Mouse (Mus musculus) heart, embryonic 16.5 days (tissue): ENCODE measurements around the gene Psme4. TPM values are rescaled to one million over a fixed set of nuclear protein-coding genes. Genes with fewer than 3 reads are reported as not detected.

Source experiments
- ATAC-seq: fragments of 200-750 bp; cut with Nextera tagmentation; replicated peaks from 2 replicates; pipeline ENCODE4 v1.8.0; 2017; ENCODE audit warnings: moderate number of reproducible peaks; ENCODE audit not compliant: insufficient read depth, low FRiP score; ENCODE audit errors: extremely low read depth
- H3K27ac ChIP-seq: fragments of 300-500 bp; sonication (generic); 2 replicates; pipeline ENCODE4 v1.5.1; 2014; ENCODE audit warnings: mild to moderate bottlenecking, low read length, control low read depth, moderate library complexity
- H3K27me3 ChIP-seq: fragments of 300-500 bp; sonication (generic); 2 replicates; pipeline ENCODE4 v1.6.1; 2014; ENCODE audit warnings: low read length, mixed read lengths; ENCODE audit not compliant: control insufficient read depth, insufficient read depth
- H3K36me3 ChIP-seq: fragments of 300-500 bp; sonication (generic); 2 replicates; pipeline ENCODE4 v1.6.1; 2014; ENCODE audit not compliant: control insufficient read depth, insufficient read depth
- H3K4me1 ChIP-seq: fragments of 300-500 bp; sonication (generic); 2 replicates; pipeline ENCODE4 v1.6.1; 2014; ENCODE audit warnings: low read length, mixed read lengths; ENCODE audit not compliant: control insufficient read depth, insufficient read depth
- H3K4me2 ChIP-seq: fragments of 300-500 bp; sonication (generic); 2 replicates; pipeline ENCODE4 v1.6.1; 2014; ENCODE audit warnings: low read depth, mild to moderate bottlenecking, control low read depth, low read length
- H3K4me3 ChIP-seq: fragments of 300-500 bp; sonication (generic); 2 replicates; pipeline ENCODE4 v1.5.1; 2014; ENCODE audit warnings: mild to moderate bottlenecking, control low read depth, low read length
- H3K9ac ChIP-seq: fragments of 300-500 bp; sonication (generic); 2 replicates; pipeline ENCODE4 v1.6.1; 2014; ENCODE audit warnings: low read length, control low read depth
- H3K9me3 ChIP-seq: fragments of 300-500 bp; sonication (generic); replicated peaks from 2 replicates; pipeline ENCODE4 v1.6.1; 2016; ENCODE audit warnings: low read length; ENCODE audit not compliant: control insufficient read depth
- WGBS: fragments of 180-500 bp; shearing (Covaris S2); extraction: QIAGEN DNeasy Blood & Tissue Kit; methylation state at CpG from one replicate; pipeline ENCODE4 v1.1.7; 2014; 5-methylcytosine and 5-hydroxymethylcytosine counted together
- polyA plus RNA-seq: library from polyadenylated mRNA; unstranded; fragments of >200 nt; fragmentation: Nextera tagmentation; extraction: Ambion mirVana; gene quantifications from 2 replicates; pipeline ENCODE4 v1.2.1, GENCODE M21; 2015

Psme4 gene
- 10.1 and 11.4 TPM in 2 replicates for polyA plus RNA-seq

DNA sequence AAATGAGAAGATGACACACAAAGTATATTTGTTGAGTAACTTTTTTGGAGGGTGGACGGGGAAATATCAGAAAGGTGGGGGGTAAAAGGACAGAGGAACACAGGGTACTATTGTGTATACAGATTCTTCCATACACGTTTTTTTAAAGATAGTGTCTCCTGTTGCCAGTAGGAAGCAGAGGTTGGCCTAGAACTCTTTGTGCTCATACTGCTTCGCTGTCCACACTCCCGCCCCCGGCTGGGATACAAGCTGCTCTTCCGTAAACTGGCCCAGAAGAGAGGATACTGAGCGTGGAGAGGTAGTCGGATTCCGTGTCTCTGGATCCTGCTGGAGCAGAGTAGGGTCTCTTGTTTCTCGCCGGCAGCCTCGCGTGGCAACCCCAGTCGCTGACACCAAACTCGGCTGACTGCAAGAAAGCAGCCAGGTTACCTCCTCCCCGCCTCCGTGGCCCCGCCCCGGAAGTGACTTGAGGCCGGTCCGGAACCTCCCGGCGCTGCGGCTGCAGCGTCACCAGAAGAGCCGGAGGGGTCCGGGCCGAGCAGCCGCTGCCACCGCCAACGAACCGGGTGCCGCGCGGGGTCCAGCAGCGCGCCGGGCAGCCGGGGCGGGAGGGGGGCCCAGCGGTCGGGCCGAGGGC, at the start of gene Psme4:
TSS of gene Psme4 (plus strand) at position 460 of the 637 bp plus-strand sequence.
- H3K4me3 ChIP-seq, result peak within 1 kb of the TSS; percentile 93
- H3K27ac ChIP-seq, result peak within 1 kb of the TSS; percentile 93
- peak within 1 kb of the TSS; percentile 98 for H3K9ac ChIP-seq
- peak; percentile 94 for ATAC-seq
- H3K4me1 ChIP-seq, result peaks cover 10% of the 10 kb centered on the region
- peak within 1 kb of the TSS; percentile 88 for H3K4me2 ChIP-seq
- H3K27me3 ChIP-seq, result no peaks in the 10 kb centered on the region
- WGBS, result 2% methylated on average over 41 of the region's 43 CpGs
- no peaks in the 10 kb centered on the region for H3K9me3 ChIP-seq
- H3K36me3 ChIP-seq, result no peaks in the 10 kb centered on the region

- no peak overlapping the region for H3K4me3 ChIP-seq
- H3K4me1 ChIP-seq, result peaks cover 5% of the 10 kb centered on the region; the same call in 1 of the 2 replicates
- H3K9ac ChIP-seq, result no peak overlapping the region
- no peak overlapping the region for H3K4me2 ChIP-seq
- ATAC-seq, result no peak
- WGBS, result 58% methylated on average over 5 of the region's 5 CpGs
- no peaks in the 10 kb centered on the region for H3K9me3 ChIP-seq
- no peaks in the 10 kb centered on the region for H3K27me3 ChIP-seq
- H3K36me3 ChIP-seq, result no peaks in the 10 kb centered on the region
- H3K27ac ChIP-seq, result no peak overlapping the region
These were observed 48.1 kb upstream of the Psme4 start for GRCm38 (mm10) chr11:30723438-30723837.

DNA sequence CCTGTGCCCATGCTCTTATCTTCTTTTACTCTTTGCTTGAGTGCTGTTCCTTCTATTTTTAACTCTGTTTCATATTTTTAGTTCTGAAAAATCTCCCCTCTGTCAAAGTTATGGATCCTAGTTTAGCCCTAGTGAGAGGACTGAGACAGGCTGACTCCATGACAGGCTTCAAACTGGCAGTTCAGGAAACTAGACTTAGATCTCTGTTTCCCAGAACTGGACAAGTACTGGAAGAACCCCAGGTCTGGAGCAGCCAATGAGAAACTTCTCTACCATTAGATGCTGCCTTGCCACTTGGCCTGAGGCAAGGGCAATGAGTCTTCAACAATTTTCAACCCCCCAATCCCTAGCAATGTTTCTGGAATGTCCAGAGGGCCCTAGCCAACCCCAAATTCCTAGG, 40.8 kb upstream of the Psme4 start:
- no peaks in the 10 kb centered on the region for H3K27me3 ChIP-seq
- H3K4me3 ChIP-seq, result no peak overlapping the region
- H3K4me2 ChIP-seq, result no peak overlapping the region
- no peaks in the 10 kb centered on the region for H3K9me3 ChIP-seq
- no peak overlapping the region for H3K9ac ChIP-seq
- ATAC-seq, result no peak
- H3K36me3 ChIP-seq, result no peaks in the 10 kb centered on the region
- no peak overlapping the region for H3K27ac ChIP-seq
- H3K4me1 ChIP-seq, result no peaks in the 10 kb centered on the region; the same call in 1 of the 2 replicates

DNA sequence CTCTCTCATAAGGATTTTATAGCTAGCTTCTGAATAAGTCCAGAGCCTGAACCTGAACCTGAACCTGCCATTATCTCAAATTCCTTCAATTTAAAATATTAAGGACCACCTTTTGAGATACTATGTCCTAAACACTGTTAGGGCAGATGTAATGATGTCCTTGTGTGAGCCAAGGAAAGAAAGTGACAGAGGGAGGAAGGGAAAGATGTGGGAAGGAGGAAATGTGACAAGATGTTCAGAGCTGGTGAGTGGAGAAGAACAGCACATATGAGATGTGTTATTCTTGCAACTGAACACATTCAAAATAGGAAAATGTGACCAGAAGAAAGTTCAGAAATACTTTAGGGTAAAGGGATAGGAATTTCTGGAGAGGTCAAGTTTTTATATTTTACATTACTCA, 38.1 kb upstream of the Psme4 start:
- Histone ChIP-seq H3K4me2 (no peak overlapping the region), H3K27ac (no peak overlapping the region), H3K4me1 (no peaks in the 10 kb centered on the region; the same call in 1 of the 2 replicates), H3K27me3 (no peaks in the 10 kb centered on the region), H3K4me3 (no peak overlapping the region), H3K9me3 (no peaks in the 10 kb centered on the region), H3K36me3 (no peaks in the 10 kb centered on the region), H3K9ac (no peak overlapping the region)
- no peak for ATAC-seq

DNA sequence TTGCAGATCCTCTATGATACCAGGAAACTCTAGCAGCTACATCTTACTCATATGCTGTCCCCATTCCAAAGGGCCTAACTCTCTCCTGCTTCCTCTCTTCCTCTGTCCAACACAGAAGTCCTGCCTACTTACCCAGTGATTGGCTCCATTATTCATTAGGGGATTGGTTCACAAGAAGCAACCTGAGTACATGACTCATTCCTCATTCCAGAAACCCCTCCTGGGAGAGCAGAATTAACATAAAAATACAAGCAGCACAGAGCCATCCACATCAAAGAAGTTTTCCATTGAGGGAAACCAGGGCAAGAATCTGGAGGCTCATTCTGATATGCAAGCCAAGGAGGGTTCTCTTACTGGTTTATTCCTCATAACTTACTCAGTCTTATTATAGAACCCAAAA, 27.5 kb upstream of the Psme4 start:
- Histone ChIP-seq H3K27me3 (no peaks in the 10 kb centered on the region), H3K4me2 (no peak overlapping the region)

GRCm38 (mm10) chr11:30748938-30749337, 22.6 kb upstream of the Psme4 start:
- Histone ChIP-seq H3K4me2 (no peak overlapping the region), H3K36me3 (no peaks in the 10 kb centered on the region), H3K4me3 (no peak overlapping the region), H3K27ac (no peak overlapping the region), H3K27me3 (no peaks in the 10 kb centered on the region), H3K9ac (no peak overlapping the region), H3K4me1 (peaks cover 3% of the 10 kb centered on the region; the same call in 1 of the 2 replicates), H3K9me3 (no peaks in the 10 kb centered on the region)
- no peak for ATAC-seq
- WGBS, result 81% methylated on average over 3 of the region's 3 CpGs

More for the DNA sequence above, 27.5 kb upstream of the Psme4 start:
- H3K4me1 ChIP-seq, result no peaks in the 10 kb centered on the region
- H3K9ac ChIP-seq, result no peak overlapping the region
- no peak overlapping the region for H3K27ac ChIP-seq
- no peaks in the 10 kb centered on the region for H3K9me3 ChIP-seq
- H3K36me3 ChIP-seq, result no peaks in the 10 kb centered on the region
- ATAC-seq, result no peak
- no peak overlapping the region for H3K4me3 ChIP-seq

GRCm38 (mm10) chr11:30749587-30749986, 21.9 kb upstream of the Psme4 start:
- WGBS, result 61% methylated on average over 3 of the region's 3 CpGs
- Histone ChIP-seq H3K27me3 (no peaks in the 10 kb centered on the region), H3K27ac (no peak overlapping the region), H3K4me1 (peaks cover 3% of the 10 kb centered on the region; the same call in 1 of the 2 replicates), H3K36me3 (no peaks in the 10 kb centered on the region), H3K4me2 (no peak overlapping the region), H3K9me3 (no peaks in the 10 kb centered on the region), H3K4me3 (no peak overlapping the region), H3K9ac (no peak overlapping the region)
- no peak for ATAC-seq

GRCm38 (mm10) chr11:30750039-30750823, 21.3 kb upstream of the Psme4 start:
- no peak overlapping the region for H3K27ac ChIP-seq
- H3K36me3 ChIP-seq, result no peaks in the 10 kb centered on the region
- H3K27me3 ChIP-seq, result no peaks in the 10 kb centered on the region
- no peak overlapping the region for H3K4me2 ChIP-seq
- H3K9ac ChIP-seq, result no peak overlapping the region
- no peaks in the 10 kb centered on the region for H3K9me3 ChIP-seq
- H3K4me3 ChIP-seq, result no peak overlapping the region
- no peak for ATAC-seq
- WGBS, result 77% methylated on average over 3 of the region's 3 CpGs
- H3K4me1 ChIP-seq, result peaks cover 3% of the 10 kb centered on the region; the same call in 1 of the 2 replicates

GRCm38 (mm10) chr11:30752956-30753355, 18.6 kb upstream of the Psme4 start:
- peaks cover 3% of the 10 kb centered on the region; the same call in 1 of the 2 replicates for H3K4me1 ChIP-seq
- no peaks in the 10 kb centered on the region for H3K36me3 ChIP-seq
- no peak overlapping the region for H3K4me3 ChIP-seq
- ATAC-seq, result no peak
- no peak overlapping the region for H3K27ac ChIP-seq
- WGBS, result 39% methylated on average over 3 of the region's 3 CpGs
- no peak overlapping the region for H3K4me2 ChIP-seq
- no peaks in the 10 kb centered on the region for H3K27me3 ChIP-seq
- no peak overlapping the region for H3K9ac ChIP-seq
- no peaks in the 10 kb centered on the region for H3K9me3 ChIP-seq
